Mouse (Mus musculus) lung, adult 2 months (tissue): ENCODE measurements at regions not wholly inside any gene's neighbourhood (a gene's known extent, or its start where the extent isn't known, plus 50 kb on each side); places are given as distances from the start of the nearest gene placed in this dataset.

Experiments used
- DNase-seq: peaks from one replicate; pipeline ENCODE4 v3.0.0; 2022
- H3K4me1 ChIP-seq: fragments of 200-500 bp; 2 replicates; pipeline ENCODE4 v1.6.1; 2011; ENCODE audit warnings: low read length; ENCODE audit not compliant: control insufficient read depth, insufficient read depth
- H3K4me3 ChIP-seq: fragments of 200-500 bp; replicated peaks from 2 replicates; pipeline ENCODE3; 2011; ENCODE audit warnings: low read depth, mild to moderate bottlenecking, control low read depth, low read length; ENCODE audit errors: extremely low read depth
- CTCF ChIP-seq: fragments of 200-500 bp; IDR thresholded peaks from 2 replicates; pipeline ENCODE4 v1.5.1; 2011; ENCODE audit warnings: mild to moderate bottlenecking, low read length, control low read depth; ENCODE audit not compliant: insufficient read depth
- POLR2A ChIP-seq: fragments of 200-500 bp; IDR thresholded peaks from 2 replicates; pipeline ENCODE4 v1.6.1; 2011; ENCODE audit warnings: low read depth, mild to moderate bottlenecking, control low read depth, low read length, borderline replicate concordance; ENCODE audit errors: extremely low read depth
- WGBS: fragments of 180-500 bp; shearing (Covaris S2); methylation state at CpG from one replicate; pipeline ENCODE4 v1.1.7; 2018; 5-methylcytosine and 5-hydroxymethylcytosine counted together

DNA sequence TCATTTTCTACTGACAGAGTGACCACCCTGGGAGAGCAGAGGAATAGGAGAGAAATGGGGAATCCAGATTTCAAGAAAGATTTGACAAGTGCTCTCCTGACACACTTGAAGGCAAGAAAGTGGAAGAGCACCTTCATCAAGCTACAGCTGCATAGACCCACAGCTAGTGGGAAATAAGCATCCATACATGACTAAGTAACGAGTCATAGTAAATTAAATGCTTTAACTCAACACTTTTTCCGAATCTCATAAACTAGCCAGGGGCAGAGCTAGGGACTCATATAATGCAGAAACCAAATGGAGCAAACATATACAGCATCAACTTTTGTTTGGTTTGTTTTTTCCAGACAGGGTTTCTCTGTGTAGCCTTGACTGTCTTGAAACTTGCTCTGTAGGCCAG lies 383.2 kb upstream of the Gm10306 start:
- TF ChIP-seq CTCF (no peak), POLR2A (no peak)
- no peak overlapping the region for H3K4me3 ChIP-seq
- WGBS, result 84% methylated on average over 2 of the region's 2 CpGs
- no peak for DNase-seq
- no peaks in the 10 kb centered on the region for H3K4me1 ChIP-seq

DNA sequence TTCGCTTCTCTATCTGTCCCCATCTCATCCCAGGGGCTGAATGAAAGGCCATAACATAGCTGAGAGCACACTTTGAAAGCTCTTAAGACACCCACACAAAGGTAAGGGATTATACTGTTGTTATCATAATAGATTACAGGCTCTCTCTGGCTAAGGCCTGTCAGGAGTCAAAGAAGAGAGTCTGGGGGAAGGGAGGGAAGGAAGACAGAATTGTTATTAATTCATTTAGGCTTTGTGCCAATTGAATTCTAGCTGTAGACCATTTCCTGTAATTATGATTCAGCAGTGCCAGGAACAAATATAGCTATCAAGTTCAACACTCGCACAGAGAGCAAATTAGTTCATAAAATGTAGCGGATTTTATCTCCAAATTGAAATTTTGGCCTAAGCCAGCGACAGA lies 369.3 kb upstream of the Gm10306 start:
- TF ChIP-seq POLR2A, result no peak
- Histone ChIP-seq H3K4me1 (no peaks in the 10 kb centered on the region), H3K4me3 (no peak overlapping the region)
- WGBS, result 45% methylated on average over 4 of the region's 4 CpGs
- DNase-seq, result no peak

GRCm38 (mm10) chr4:94188354-94188753 lies 368.0 kb upstream of the Gm10306 start:
- no peak for DNase-seq
- TF ChIP-seq CTCF (no peak), POLR2A (no peak)
- Histone ChIP-seq H3K4me1 (no peaks in the 10 kb centered on the region), H3K4me3 (no peak overlapping the region)
- WGBS, result 39% methylated on average over 2 of the region's 2 CpGs

DNA sequence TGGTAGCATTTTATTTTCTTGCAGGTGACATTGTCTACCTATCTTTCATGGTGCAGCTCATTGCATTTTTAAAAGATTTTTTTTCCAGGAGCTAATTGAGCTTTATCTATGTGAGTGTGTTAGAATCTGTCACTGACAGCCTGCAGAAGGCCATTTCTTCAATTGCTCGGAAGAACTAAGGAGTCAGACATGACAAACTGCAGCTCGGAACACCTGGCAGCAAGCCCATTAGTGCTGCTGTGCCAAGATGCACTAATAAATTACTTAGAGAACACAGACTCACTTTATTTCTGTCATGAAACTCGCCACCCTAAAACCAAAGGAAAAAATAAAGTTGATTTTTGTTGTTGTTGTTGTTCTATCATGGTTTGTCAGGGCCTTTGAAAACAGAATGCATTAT lies 367.5 kb upstream of the Gm10306 start:
- no peaks in the 10 kb centered on the region for H3K4me1 ChIP-seq
- no peak overlapping the region for H3K4me3 ChIP-seq
- no peak for DNase-seq
- TF ChIP-seq POLR2A, result no peak
- no peak for TF ChIP-seq CTCF
- 32% methylated on average over 3 of the region's 3 CpGs for WGBS

DNA sequence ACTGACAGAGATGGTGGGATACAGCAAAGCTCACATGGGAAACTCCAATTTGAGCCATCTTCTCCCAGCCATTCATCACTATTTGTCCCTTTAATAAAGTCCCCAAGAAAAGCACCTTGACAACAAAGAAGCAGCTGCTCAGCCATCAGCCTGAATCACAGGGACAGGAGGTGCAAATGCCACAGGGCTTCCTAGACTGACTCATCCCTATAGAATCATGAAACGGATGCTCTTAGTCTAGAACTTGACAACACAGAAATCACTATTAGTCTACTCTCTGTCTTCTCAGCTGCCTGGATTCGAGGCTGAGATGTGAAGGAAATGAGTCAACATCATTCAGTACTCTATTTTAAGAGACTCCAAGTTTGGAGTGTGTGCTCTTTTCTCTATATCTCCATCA lies 365.4 kb upstream of the Gm10306 start:
- Histone ChIP-seq H3K4me3 (no peak overlapping the region), H3K4me1 (no peaks in the 10 kb centered on the region)
- no peak for TF ChIP-seq POLR2A
- no peak for TF ChIP-seq CTCF
- DNase-seq, result no peak
- WGBS, result 58% methylated on average over 2 of the region's 2 CpGs

GRCm38 (mm10) chr4:94216265-94216664 lies 340.1 kb upstream of the Gm10306 start:
- no peaks in the 10 kb centered on the region for H3K4me1 ChIP-seq
- WGBS, result 73% methylated on average over 1 of the region's 1 CpGs
- H3K4me3 ChIP-seq, result no peak overlapping the region

GRCm38 (mm10) chr4:94235650-94236206 lies 320.6 kb upstream of the Gm10306 start:
- no peak for DNase-seq
- H3K4me1 ChIP-seq, result no peaks in the 10 kb centered on the region
- WGBS, result 82% methylated on average over 2 of the region's 2 CpGs
- no peak overlapping the region for H3K4me3 ChIP-seq
- no peak for TF ChIP-seq POLR2A
- TF ChIP-seq CTCF, result no peak

More at GRCm38 (mm10) chr4:94216265-94216664, 340.1 kb upstream of the Gm10306 start:
- no peak for TF ChIP-seq POLR2A
- no peak for TF ChIP-seq CTCF
- no peak for DNase-seq

DNA sequence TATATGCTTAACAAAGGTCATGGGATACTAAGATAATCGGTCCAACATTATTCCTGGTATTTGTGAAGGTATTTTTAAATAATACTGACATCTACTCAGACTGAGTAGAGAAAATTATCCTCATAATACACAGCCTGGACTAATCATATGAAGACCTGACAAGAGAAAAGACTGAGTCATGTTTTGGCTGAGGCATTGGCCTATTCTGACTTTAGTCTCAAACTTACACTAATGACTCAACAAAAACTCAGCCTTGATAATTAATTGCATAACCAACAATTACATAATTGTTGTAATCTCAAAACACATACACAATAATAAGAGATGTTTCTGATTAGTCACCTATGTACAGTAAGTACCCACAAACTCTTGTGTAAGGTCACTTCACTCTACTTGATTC lies 300.3 kb upstream of the Gm10306 start:
- H3K4me1 ChIP-seq, result no peaks in the 10 kb centered on the region
- no peak for DNase-seq
- TF ChIP-seq CTCF (no peak), POLR2A (no peak)
- H3K4me3 ChIP-seq, result no peak overlapping the region
- 81% methylated on average over 1 of the region's 1 CpGs for WGBS

DNA sequence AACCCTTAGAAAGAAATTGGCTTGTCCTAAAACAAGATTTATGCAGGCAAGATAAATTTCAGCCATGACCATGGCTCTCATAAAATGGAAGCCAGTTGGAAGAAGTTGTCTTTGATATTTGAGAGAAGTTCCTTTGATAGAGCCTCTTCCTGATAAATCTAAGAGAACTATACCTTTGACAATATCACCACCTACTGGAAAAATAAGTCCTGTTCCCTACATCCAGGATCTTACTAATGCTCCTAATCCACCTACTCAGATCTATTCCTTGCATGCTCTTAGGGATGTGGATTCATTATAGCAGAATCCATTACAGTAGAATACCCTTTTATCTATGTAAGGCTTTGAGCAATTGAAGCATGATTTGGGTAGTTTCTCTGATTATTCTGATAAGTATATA lies 295.2 kb upstream of the Gm10306 start:
- no peak for DNase-seq
- TF ChIP-seq CTCF, result no peak
- no peak for TF ChIP-seq POLR2A
- no peaks in the 10 kb centered on the region for H3K4me1 ChIP-seq
- H3K4me3 ChIP-seq, result no peak overlapping the region

DNA sequence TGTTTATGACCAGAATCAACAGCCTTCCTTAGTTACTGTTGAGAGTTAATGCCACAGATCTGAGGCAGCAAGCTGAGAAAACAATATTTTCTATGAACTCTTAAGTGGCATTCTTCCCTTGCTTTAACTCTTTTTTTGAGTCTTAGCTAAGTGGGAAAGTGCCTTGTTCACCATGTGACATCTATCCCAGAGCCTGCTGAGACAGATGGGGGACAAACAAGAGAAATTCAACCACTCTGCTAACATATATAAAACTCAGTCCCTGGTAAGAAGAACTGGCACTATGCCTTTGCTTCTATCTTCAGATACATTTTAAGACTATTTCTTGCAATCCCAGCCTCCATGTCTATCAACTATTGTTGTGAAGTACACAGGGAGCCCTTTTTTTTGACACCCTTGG lies 274.6 kb upstream of the Gm10306 start:
- no peak for TF ChIP-seq POLR2A
- TF ChIP-seq CTCF, result no peak
- H3K4me3 ChIP-seq, result no peak overlapping the region
- no peak for DNase-seq
- no peaks in the 10 kb centered on the region for H3K4me1 ChIP-seq
